Mouse (Mus musculus) liver, postnatal 0 days (tissue): ENCODE data around the gene Drg1.
"Not testable (repeated sequence)": the region's sequence is repeated elsewhere in the genome, so short reads cannot be mapped to it uniquely, and the experiment has no call there.

ENCODE experiments used
- CTCF ChIP-seq: sonication (generic); IDR thresholded peaks from 2 replicates; pipeline ENCODE4 v1.5.1; 2016; ENCODE audit warnings: antibody characterized with exemption, low read depth
- EP300 ChIP-seq: IDR thresholded peaks from 2 replicates; pipeline ENCODE4 v1.6.1; 2016; ENCODE audit warnings: antibody characterized with exemption, low read depth, mild to moderate bottlenecking

DNA sequence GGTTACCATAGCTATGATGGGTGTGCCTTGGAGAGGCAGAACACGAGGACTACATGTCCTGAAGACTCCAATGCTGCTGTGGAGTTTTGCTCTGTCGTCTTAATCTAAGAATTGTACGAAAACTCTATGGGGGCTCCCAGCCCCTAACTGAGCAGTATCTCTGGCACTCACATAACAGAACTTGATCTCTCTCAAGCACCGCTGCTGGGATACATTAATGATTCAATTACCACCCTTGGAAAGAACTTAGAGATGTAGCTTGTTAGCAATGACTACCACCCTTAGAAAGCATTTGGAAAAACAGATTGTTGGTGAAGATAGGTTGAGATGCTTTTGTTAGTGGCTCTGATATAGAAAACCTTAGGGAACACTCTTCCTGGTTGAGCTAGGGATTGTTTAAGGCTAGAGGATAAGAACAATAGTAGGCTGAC is 98.6 kb downstream of the Drg1 start:
- TF ChIP-seq CTCF, EP300: not testable (repeated sequence)
